Mouse (Mus musculus) erythroblast, embryonic 14.5 days (primary cell): ENCODE results near the gene Zc3hav1.

Experiments used
- GATA1 ChIP-seq: IDR thresholded peaks from 2 replicates; pipeline ENCODE4 v1.6.1; 2012; ENCODE audit warnings: low read length, inconsistent platforms, mixed read lengths
- TAL1 ChIP-seq: IDR thresholded peaks from 3 replicates; pipeline ENCODE4 v1.6.1; 2012; ENCODE audit warnings: low read length, inconsistent platforms, mixed read lengths

DNA sequence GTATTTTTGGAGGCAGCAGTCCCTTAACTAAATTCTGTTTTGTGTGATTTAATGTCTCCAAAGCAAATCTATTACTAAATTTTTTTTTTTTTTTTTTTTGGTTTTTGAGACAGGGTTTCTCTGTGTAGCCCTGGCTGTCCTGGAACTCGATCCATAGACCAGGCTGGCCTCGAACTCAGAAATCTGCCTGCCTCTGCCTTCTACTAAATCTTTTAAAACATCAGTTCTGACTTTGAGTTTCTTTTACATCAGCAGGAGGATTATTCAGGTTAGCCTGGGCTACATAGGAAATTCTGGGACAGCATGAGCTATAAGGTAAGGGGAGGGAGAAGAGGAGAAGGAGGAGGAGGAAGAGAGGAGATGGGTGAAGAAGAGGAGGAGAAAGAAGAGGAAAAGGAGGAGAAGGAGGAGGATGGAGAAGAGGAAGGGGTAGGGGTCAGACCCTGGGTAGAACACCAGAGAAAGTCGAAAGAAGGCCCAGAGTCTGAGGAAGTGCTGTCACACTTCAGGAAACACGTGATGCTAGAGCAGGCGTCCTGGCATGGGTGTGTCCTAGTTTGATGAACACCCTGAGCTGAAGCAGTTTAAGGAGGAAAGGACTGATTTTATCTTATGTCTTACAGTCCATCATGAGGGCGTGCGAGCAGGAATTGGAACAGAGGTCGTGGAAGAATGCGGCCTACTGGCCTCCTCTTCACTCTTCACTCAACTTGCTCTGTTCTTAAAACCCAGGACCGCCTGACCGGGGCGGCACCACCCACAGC, 5.5 kb upstream of the Zc3hav1 start:
- peak; percentile 35; the same call in 1 of the 2 replicates for TF ChIP-seq GATA1
- TF ChIP-seq TAL1 = no peak
